15 mouse cellular contexts compared by ENCODE assay signal in the genomic region with DNA sequence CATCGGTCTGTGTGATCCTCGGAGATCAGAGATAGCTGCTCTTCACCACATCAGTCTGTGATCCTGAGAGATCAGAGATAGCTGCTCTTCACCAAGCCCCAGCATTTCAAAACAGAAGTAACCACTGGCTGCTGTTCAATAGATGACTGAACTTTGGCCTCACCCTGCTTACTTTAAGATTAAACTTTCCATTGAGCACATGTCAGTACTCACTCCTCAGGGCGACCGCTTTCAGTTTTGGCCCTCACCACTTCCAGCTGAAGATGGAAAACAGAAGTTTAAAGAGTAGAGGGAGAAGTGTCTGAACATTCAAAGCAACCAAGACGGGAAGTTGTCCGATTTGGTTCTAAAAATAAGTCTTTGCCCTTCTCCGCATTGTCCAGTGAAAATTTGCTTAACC.
DNase-seq lines count a peak whose midpoint lies in the region; ATAC-seq lines count a peak whose summit lies in the region.
"Had no signal": no experiment of that assay in that cellular context is flagged by ENCODE, and none has a peak within 500 bp of the region (broad histone marks: within the 10 kb centered on the region; RNA-seq: fewer than 3 reads in every experiment).

No protein-coding gene starts in this region.

- ATAC-seq in intestine, embryonic 16.5 days: peak; percentile 50
- ATAC-seq: forebrain, embryonic 16.5 days had no signal

- H3K36me3 ChIP-seq in heart, embryonic 10.5 days: no peaks in the 10 kb centered on the region
- no peaks in the 10 kb centered on the region for H3K36me3 ChIP-seq in intestine, embryonic 16.5 days (ENCODE audit: control insufficient read depth, insufficient read depth, low read length)
- H3K36me3 ChIP-seq: embryonic facial prominence, embryonic 15.5 days; hindbrain, embryonic 12.5 days; lung, embryonic 15.5 days; neural tube, embryonic 15.5 days had no signal

- peaks cover 2% of the 10 kb centered on the region; the same call in 1 of the 2 replicates for H3K27me3 ChIP-seq in heart, embryonic 10.5 days (ENCODE audit: insufficient read depth, poor library complexity, severe bottlenecking)
- no peaks in the 10 kb centered on the region for H3K27me3 ChIP-seq in intestine, embryonic 16.5 days (replicated peaks; ENCODE audit: control insufficient read depth, insufficient read depth, low read length)
- H3K27me3 ChIP-seq: embryonic facial prominence, embryonic 15.5 days; lung, embryonic 15.5 days; neural tube, embryonic 15.5 days had no signal

- peak; percentile 96 for DNase-seq in heart, adult 11 months
- no peak for DNase-seq in heart, embryonic 10.5 days (ENCODE audit: low spot score)
- peak; percentile 75 for DNase-seq in layer of hippocampus, adult 9-11 months
- DNase-seq in layer of hippocampus, adult 18-20 months (ENCODE audit: low spot score in 2 of 2): no peak
- peak; percentile 35 for DNase-seq in skeletal muscle tissue, adult 2 months (ENCODE audit: low read depth, low spot score)
- no peak for DNase-seq in thymus, postnatal 25 days
- no peak for DNase-seq in adrenal gland, postnatal 4 days (ENCODE audit: low spot score in 2 of 2)
- DNase-seq: cerebellum, postnatal 36 days; right cerebral cortex, postnatal 14 days had no signal

- no peak overlapping the region for H3K27ac ChIP-seq in heart, embryonic 10.5 days
- no peak overlapping the region for H3K27ac ChIP-seq in intestine, embryonic 16.5 days (ENCODE audit: low read length)
- H3K27ac ChIP-seq: embryonic facial prominence, embryonic 15.5 days; hindbrain, embryonic 12.5 days; lung, embryonic 15.5 days; neural tube, embryonic 15.5 days had no signal

- H3K4me2 ChIP-seq in intestine, embryonic 16.5 days (ENCODE audit: low read depth, low read length): no peak overlapping the region
- H3K4me2 ChIP-seq: embryonic facial prominence, embryonic 15.5 days; hindbrain, embryonic 12.5 days; lung, embryonic 15.5 days; neural tube, embryonic 15.5 days had no signal

- WGBS in heart, embryonic 10.5 days: 56% methylated on average over 7 of the region's 7 CpGs
- WGBS in intestine, embryonic 16.5 days: 57% methylated on average over 7 of the region's 7 CpGs

- H3K4me3 ChIP-seq in heart, embryonic 10.5 days: no peak overlapping the region
- H3K4me3 ChIP-seq in intestine, embryonic 16.5 days (ENCODE audit: low read length): no peak overlapping the region
- H3K4me3 ChIP-seq: embryonic facial prominence, embryonic 15.5 days; hindbrain, embryonic 12.5 days; lung, embryonic 15.5 days; neural tube, embryonic 15.5 days had no signal

- no peaks in the 10 kb centered on the region for H3K4me1 ChIP-seq in heart, embryonic 10.5 days
- H3K4me1 ChIP-seq in intestine, embryonic 16.5 days (ENCODE audit: control insufficient read depth, insufficient read depth, low read length): peaks cover 7% of the 10 kb centered on the region; the same call in 1 of the 2 replicates
- H3K4me1 ChIP-seq: embryonic facial prominence, embryonic 15.5 days; hindbrain, embryonic 12.5 days; lung, embryonic 15.5 days; neural tube, embryonic 15.5 days had no signal

- H3K9me3 ChIP-seq in heart, embryonic 10.5 days: 0 out of 2 replicates have a peak, but pooled peaks cover 2% of the 10 kb centered on the region
- no peaks in the 10 kb centered on the region; the same call in 1 of the 2 replicates for H3K9me3 ChIP-seq in intestine, embryonic 16.5 days (ENCODE audit: control insufficient read depth, low read length)
- H3K9me3 ChIP-seq: embryonic facial prominence, embryonic 15.5 days; hindbrain, embryonic 12.5 days; lung, embryonic 15.5 days; neural tube, embryonic 15.5 days had no signal

- H3K9ac ChIP-seq in intestine, embryonic 16.5 days (ENCODE audit: low read depth, low read length): no peak overlapping the region
- H3K9ac ChIP-seq: embryonic facial prominence, embryonic 15.5 days; hindbrain, embryonic 12.5 days; lung, embryonic 15.5 days; neural tube, embryonic 15.5 days had no signal

Comparison
In these comparisons a context has a peak if more than half of its experiments do, and no peak if none do; other contexts are left out.
1. DNase-seq: peak in heart, adult 11 months (single experiment), layer of hippocampus, adult 9-11 months (single experiment) and skeletal muscle tissue, adult 2 months (single experiment); none in heart, embryonic 10.5 days (single experiment), layer of hippocampus, adult 18-20 months (0 of 2), thymus, postnatal 25 days (single experiment) and adrenal gland, postnatal 4 days (0 of 2).